Mouse (Mus musculus): ENCODE results near the gene Slc25a34.
A peak's percentile ranks its signal among the peaks of the same experiment; 100 is the strongest.

The Slc25a34 gene

GRCm38 (mm10) chr4:141623666-141624065, at the start of gene Slc25a34:
TSS of gene Slc25a34 (minus strand) at chr4:141623821.
- no peak for DNase-seq (ENCODE audit: low spot score)

GRCm38 (mm10) chr4:141672325-141672724, 48.7 kb upstream of the Slc25a34 start:
- DNase-seq (ENCODE audit: low spot score): no peak

- no peak for DNase-seq (ENCODE audit: low spot score)
These were observed 47.8 kb upstream of the Slc25a34 start for GRCm38 (mm10) chr4:141671389-141671788.

GRCm38 (mm10) chr4:141669898-141670712, 46.5 kb upstream of the Slc25a34 start:
- DNase-seq (ENCODE audit: low spot score): peak; percentile 41

GRCm38 (mm10) chr4:141664799-141665198, 41.2 kb upstream of the Slc25a34 start, which contains the start of gene Plekhm2:
TSS of gene Plekhm2 (minus strand) at chr4:141664899.
- no peak for DNase-seq (ENCODE audit: low spot score)

- peak; percentile 79 for DNase-seq (ENCODE audit: low spot score)
These were observed 40.6 kb upstream of the Slc25a34 start for GRCm38 (mm10) chr4:141664011-141664745.

- peak; percentile 22 for DNase-seq (ENCODE audit: low spot score)
These were observed 39.7 kb upstream of the Slc25a34 start for GRCm38 (mm10) chr4:141663122-141663931.

GRCm38 (mm10) chr4:141660884-141661283, 37.3 kb upstream of the Slc25a34 start:
- no peak for DNase-seq (ENCODE audit: low spot score)

GRCm38 (mm10) chr4:141659739-141660138, 36.1 kb upstream of the Slc25a34 start:
- DNase-seq (ENCODE audit: low spot score): peak; percentile 44

GRCm38 (mm10) chr4:141658846-141659484, 35.3 kb upstream of the Slc25a34 start:
- DNase-seq (ENCODE audit: low spot score): no peak

GRCm38 (mm10) chr4:141656932-141657331, 33.3 kb upstream of the Slc25a34 start:
- DNase-seq (ENCODE audit: low spot score): no peak

GRCm38 (mm10) chr4:141655908-141656608, 32.4 kb upstream of the Slc25a34 start:
- DNase-seq (ENCODE audit: low spot score): no peak

- DNase-seq (ENCODE audit: low spot score): no peak
These were observed 30.9 kb upstream of the Slc25a34 start for GRCm38 (mm10) chr4:141654509-141654908.

- no peak for DNase-seq (ENCODE audit: low spot score)
These were observed 30.2 kb upstream of the Slc25a34 start for GRCm38 (mm10) chr4:141653813-141654212.

GRCm38 (mm10) chr4:141653044-141653443, 29.4 kb upstream of the Slc25a34 start:
- DNase-seq (ENCODE audit: low spot score): no peak

GRCm38 (mm10) chr4:141651944-141652343, 28.3 kb upstream of the Slc25a34 start:
- no peak for DNase-seq (ENCODE audit: low spot score)

GRCm38 (mm10) chr4:141651286-141651685, 27.7 kb upstream of the Slc25a34 start:
- DNase-seq (ENCODE audit: low spot score): no peak

- no peak for DNase-seq (ENCODE audit: low spot score)
These were observed 25.6 kb upstream of the Slc25a34 start for GRCm38 (mm10) chr4:141649244-141649643.

GRCm38 (mm10) chr4:141648262-141648661, 24.6 kb upstream of the Slc25a34 start:
- no peak for DNase-seq (ENCODE audit: low spot score)

- DNase-seq (ENCODE audit: low spot score): no peak
These were observed 23.6 kb upstream of the Slc25a34 start for GRCm38 (mm10) chr4:141647187-141647586.

GRCm38 (mm10) chr4:141645988-141646387, 22.4 kb upstream of the Slc25a34 start:
- DNase-seq (ENCODE audit: low spot score): no peak
